Mouse (Mus musculus) layer of hippocampus, adult 2 months (tissue): ENCODE results near the gene Lmod2. TPM values are rescaled to one million over a fixed set of nuclear protein-coding genes. Genes with fewer than 3 reads are reported as not detected.
A peak's percentile ranks its signal among the peaks of the same experiment; 100 is the strongest.

ENCODE experiments used
- DNase-seq, 2 experiments: peaks; one replicate each; pipeline ENCODE4 v3.0.0; 2022; ENCODE audit warnings: low spot score in 2 of 2
- H3K27ac ChIP-seq: fragments of 200-600 bp; 2 replicates; pipeline ENCODE4 v1.8.1; 2022
- H3K4me3 ChIP-seq: fragments of 200-600 bp; 2 replicates; pipeline ENCODE4 v1.8.1; 2022; ENCODE audit warnings: mild to moderate bottlenecking
- CTCF ChIP-seq: fragments of 200-600 bp; conservative IDR thresholded peaks from 2 replicates; pipeline ENCODE4 v1.8.1; 2022; ENCODE audit warnings: antibody characterized with exemption, mild to moderate bottlenecking, moderate library complexity
- total RNA-seq, 2 experiments: library from RNA; stranded (reverse); gene quantifications; 2 replicates each; pipeline ENCODE4 v1.2.3; 2021

The Lmod2 gene
- total RNA-seq, 2 experiments from 2014 or later = not detected

- H3K27ac ChIP-seq = peak overlapping the region; percentile 24; the same call in 1 of the 2 replicates
- no peak for DNase-seq
- TF ChIP-seq CTCF = no peak
Observed at GRCm38 (mm10) chr6:24632061-24632460, 34.5 kb downstream of the Lmod2 start.

GRCm38 (mm10) chr6:24634065-24634464, 36.5 kb downstream of the Lmod2 start:
- no peak for TF ChIP-seq CTCF
- no peak for DNase-seq
- H3K27ac ChIP-seq = no peak overlapping the region
- H3K4me3 ChIP-seq = no peak overlapping the region

More at GRCm38 (mm10) chr6:24632061-24632460, 34.5 kb downstream of the Lmod2 start:
- no peak overlapping the region for H3K4me3 ChIP-seq

DNA sequence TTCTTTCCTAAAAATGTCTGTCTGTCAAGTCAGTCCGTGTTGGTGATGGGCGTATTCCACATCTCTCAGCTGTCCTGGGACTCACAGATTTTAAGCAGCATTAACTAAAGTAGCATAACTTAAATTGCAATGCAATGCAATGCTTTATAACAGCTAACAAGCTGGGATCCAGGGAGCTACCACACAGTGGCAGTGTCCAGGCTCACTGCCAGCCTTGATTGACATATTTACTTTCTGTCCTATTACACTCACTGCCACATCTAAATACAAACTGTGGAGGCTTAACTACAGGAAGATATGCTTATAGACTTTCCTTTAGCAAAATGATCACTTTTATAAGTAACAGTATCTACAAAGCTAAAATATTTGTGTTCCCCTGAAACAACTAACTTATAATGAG, 38.3 kb downstream of the Lmod2 start:
- no peak for DNase-seq
- no peak overlapping the region for H3K27ac ChIP-seq
- peak; percentile 61 for TF ChIP-seq CTCF
- H3K4me3 ChIP-seq = no peak overlapping the region

DNA sequence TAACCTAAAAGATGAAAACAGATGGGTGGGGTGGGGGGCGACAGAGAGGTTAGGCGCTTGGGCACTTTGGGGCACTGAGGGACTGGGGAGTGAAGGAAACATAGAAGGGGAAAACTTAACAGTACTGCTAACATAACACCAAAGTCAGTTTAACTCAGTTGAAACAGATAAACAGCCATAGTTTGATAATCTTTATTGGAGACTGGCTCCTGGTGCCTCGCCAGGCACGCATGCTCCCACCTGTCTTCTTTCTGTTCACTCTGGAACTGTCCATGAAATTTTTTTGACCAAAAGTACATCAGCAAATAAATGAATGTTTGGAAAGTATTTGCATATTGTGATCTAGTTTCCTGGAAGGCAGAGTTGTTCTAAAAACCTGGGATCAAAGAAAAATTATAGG, 43.7 kb downstream of the Lmod2 start:
- no peak overlapping the region for H3K4me3 ChIP-seq
- no peak for DNase-seq
- TF ChIP-seq CTCF = no peak
- no peak overlapping the region for H3K27ac ChIP-seq

DNA sequence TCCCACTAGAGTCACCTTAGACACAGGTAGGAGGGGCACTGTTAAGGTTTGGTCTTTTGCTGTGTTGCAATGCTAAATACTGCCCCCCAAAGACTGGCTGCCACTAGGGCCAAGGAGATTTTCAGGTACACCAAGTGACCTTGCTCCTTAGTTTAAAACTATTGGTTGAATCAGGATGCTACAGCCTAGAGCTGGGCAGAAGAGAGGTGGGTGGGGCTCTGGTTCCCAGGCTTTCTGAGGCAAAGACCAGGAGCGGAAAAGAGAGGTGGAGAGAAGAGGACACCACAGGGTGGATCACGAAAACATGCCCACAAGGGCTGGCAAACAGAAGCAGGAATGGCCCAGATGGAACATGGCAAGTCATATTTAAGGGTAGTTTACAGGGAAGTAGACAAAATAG, 44.6 kb downstream of the Lmod2 start:
- DNase-seq = no peak
- no peak overlapping the region for H3K27ac ChIP-seq
- TF ChIP-seq CTCF = no peak

DNA sequence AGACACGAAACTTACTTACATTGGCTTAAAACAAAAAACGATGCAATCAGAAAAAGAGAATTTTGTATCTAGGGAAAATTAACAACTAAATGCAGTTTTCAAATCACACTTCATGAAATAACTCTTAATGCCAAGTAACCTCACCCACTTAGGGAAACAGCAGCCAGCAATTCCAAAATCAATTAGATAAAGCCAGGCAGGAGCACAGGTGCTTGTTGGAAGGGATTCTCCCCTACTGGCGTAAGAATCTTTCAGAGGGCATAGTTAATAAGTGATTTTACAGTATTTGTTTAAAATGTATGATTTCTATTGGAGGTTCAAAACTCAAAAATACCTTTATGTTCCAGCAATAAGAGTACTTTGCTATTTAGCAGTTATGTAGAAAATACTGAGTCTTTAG, 45.4 kb downstream of the Lmod2 start:
- Histone ChIP-seq H3K27ac (no peak overlapping the region), H3K4me3 (no peak overlapping the region)
- TF ChIP-seq CTCF = no peak
- DNase-seq = no peak

More for the DNA sequence above, 44.6 kb downstream of the Lmod2 start:
- no peak overlapping the region for H3K4me3 ChIP-seq

DNA sequence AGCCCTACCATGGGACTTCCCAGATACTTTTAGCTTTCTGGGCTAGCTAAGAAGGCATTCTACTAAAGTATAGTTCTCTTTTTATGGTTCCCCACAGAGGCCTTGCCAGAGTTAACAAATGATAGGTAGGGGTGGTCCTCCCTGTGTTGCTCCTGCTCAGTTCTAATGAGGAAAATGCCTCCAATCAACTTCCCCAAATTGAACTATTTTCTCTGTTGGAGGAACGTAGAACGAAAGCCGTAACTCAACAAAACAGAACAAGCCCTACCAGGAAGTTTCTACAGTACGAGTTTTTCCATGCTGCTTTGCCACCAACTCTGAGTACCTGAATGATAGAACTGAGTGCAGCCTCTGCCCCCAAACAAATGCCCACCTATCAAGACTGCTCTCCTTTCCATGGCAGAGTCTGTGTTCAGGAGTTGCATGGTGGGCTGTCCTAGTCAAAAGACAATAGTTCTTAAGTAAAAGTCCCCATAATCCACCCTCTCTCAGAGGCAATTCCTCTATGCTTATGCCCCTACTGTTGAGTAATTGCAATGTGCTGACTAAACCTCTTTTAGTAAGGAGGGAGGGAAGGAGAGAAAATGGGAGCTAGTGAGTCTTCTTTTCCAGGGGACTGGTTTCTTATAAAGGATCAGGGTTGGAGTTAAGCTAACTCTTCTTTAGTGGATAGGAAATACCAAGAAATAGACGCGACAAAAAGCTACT, 47.9 kb downstream of the Lmod2 start:
- TF ChIP-seq CTCF = no peak
- H3K27ac ChIP-seq = no peak overlapping the region
- no peak for DNase-seq
- no peak overlapping the region for H3K4me3 ChIP-seq

DNA sequence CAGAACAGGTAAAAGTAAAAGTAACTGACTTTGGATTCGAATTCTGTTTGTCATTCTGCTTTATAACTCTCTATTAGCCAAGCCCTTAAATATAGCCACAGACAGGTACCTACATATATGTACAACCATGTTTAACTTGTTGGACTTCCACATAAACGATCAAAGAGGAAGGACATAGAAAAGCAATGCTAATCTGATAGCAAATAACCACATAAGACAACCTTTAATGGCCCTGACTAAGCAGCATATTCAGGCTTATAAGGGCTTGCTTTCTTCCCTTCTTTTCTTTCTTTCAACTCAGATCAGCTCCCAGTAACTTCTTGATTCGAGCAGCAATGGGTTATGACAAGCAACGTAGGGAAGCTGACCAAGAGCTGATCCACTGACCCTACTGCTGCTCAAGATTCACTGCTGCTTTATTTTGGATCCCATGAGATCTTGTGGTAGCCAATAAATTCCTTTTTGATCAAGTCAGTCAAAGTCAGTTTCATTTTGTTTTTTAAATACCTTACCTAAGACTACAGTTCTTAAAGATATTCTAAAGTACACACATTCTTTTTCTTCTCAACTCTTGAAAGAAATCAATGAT, 49.6 kb downstream of the Lmod2 start:
- DNase-seq = no peak
- no peak for TF ChIP-seq CTCF
- Histone ChIP-seq H3K27ac (no peak overlapping the region), H3K4me3 (no peak overlapping the region)

- DNase-seq = no peak
- Histone ChIP-seq H3K4me3 (no peak overlapping the region), H3K27ac (no peak overlapping the region)
- no peak for TF ChIP-seq CTCF
Observed at GRCm38 (mm10) chr6:24648403-24648802, 50.8 kb downstream of the Lmod2 start.

GRCm38 (mm10) chr6:24650719-24651118, 53.2 kb downstream of the Lmod2 start:
- peak in 1 of 2 experiments; percentile 21 for DNase-seq
- Histone ChIP-seq H3K27ac (no peak overlapping the region; the same call in 1 of the 2 replicates), H3K4me3 (no peak overlapping the region)
- TF ChIP-seq CTCF = no peak

GRCm38 (mm10) chr6:24651538-24651937, 54.0 kb downstream of the Lmod2 start:
- peak overlapping the region; percentile 15; the same call in 1 of the 2 replicates for H3K27ac ChIP-seq
- H3K4me3 ChIP-seq = no peak overlapping the region
- TF ChIP-seq CTCF = no peak
- no peak for DNase-seq

Other genes starting within 250 kb of the Lmod2 start
- gene Iqub, start 82.7 kb upstream of the Lmod2 start, total RNA-seq = 1 to 10 TPM; 2.7 TPM
- 100 to 1,000 TPM; 266 to 275 TPM for gene Ndufa5, start 69.7 kb upstream of the Lmod2 start, total RNA-seq
- gene Asb15, start 69.6 kb upstream of the Lmod2 start, total RNA-seq = not detected
- gene Wasl, start 67.2 kb downstream of the Lmod2 start, total RNA-seq = 100 to 1,000 TPM; 139 to 150 TPM
- not detected for gene Hyal6, start 135.5 kb downstream of the Lmod2 start, total RNA-seq
- gene Hyal4, start 150.6 kb downstream of the Lmod2 start, total RNA-seq = not detected
- not detected for gene Spam1, start 193.4 kb downstream of the Lmod2 start, total RNA-seq